13 mouse cellular contexts compared by ENCODE assay signal in genomic region chr6:29695975-29696374, GRCm38 (mm10). TPM values are rescaled to one million over a fixed set of nuclear protein-coding genes. Genes with fewer than 3 reads are reported as not detected.
DNase-seq lines count a peak whose midpoint lies in the region; ATAC-seq and TF ChIP-seq lines count a peak whose summit lies in the region.
"Had no signal": no experiment of that assay in that cellular context is flagged by ENCODE, and none has a peak within 500 bp of the region (broad histone marks: within the 10 kb centered on the region; RNA-seq: fewer than 3 reads in every experiment).

No protein-coding gene starts in this region.

- no peak overlapping the region for H3K4me2 ChIP-seq in forebrain, embryonic 14.5 days (ENCODE audit: low read length)
- H3K4me2 ChIP-seq in liver, embryonic 16.5 days (ENCODE audit: low read depth, low read length), result peak overlapping the region; percentile 90
- H3K4me2 ChIP-seq: midbrain, embryonic 12.5 days had no signal

- ATAC-seq in forebrain, embryonic 14.5 days, result no peak
- ATAC-seq in liver, embryonic 16.5 days (ENCODE audit: low read depth), result no peak

- intact Hi-C loops in gastrocnemius, postnatal 36 days (cut with DNase I), result no loop called here

- H3K9me3 ChIP-seq in forebrain, embryonic 10.5 days, result no peaks in the 10 kb centered on the region
- no peaks in the 10 kb centered on the region for H3K9me3 ChIP-seq in forebrain, embryonic 14.5 days (replicated peaks; ENCODE audit: control insufficient read depth, low read length)
- H3K9me3 ChIP-seq in liver, embryonic 16.5 days (replicated peaks; ENCODE audit: control insufficient read depth, low read length), result no peaks in the 10 kb centered on the region
- H3K9me3 ChIP-seq: midbrain, embryonic 12.5 days; neural tube, embryonic 12.5 days had no signal

- TF ChIP-seq POLR2A in bone marrow, adult 2 months (IDR thresholded peaks at IDR 0.05; ENCODE audit: borderline replicate concordance, control insufficient read depth, low read depth, low read length), result no peak; the same call in 1 of the 2 replicates

- no peaks in the 10 kb centered on the region for H3K36me3 ChIP-seq in forebrain, embryonic 10.5 days (replicated peaks)
- H3K36me3 ChIP-seq in forebrain, embryonic 14.5 days (ENCODE audit: control insufficient read depth, insufficient read depth, low read length), result no peaks in the 10 kb centered on the region
- peaks cover 7% of the 10 kb centered on the region for H3K36me3 ChIP-seq in liver, embryonic 16.5 days (ENCODE audit: control insufficient read depth, insufficient read depth)
- H3K36me3 ChIP-seq: midbrain, embryonic 12.5 days; neural tube, embryonic 12.5 days had no signal

- peaks cover 57% of the 10 kb centered on the region for H3K27me3 ChIP-seq in forebrain, embryonic 10.5 days (ENCODE audit: poor library complexity, severe bottlenecking)
- no peaks in the 10 kb centered on the region; the same call in 1 of the 2 replicates for H3K27me3 ChIP-seq in forebrain, embryonic 14.5 days (replicated peaks; ENCODE audit: control insufficient read depth, insufficient read depth, low read length)
- H3K27me3 ChIP-seq in liver, embryonic 16.5 days (ENCODE audit: control insufficient read depth, insufficient read depth, low read depth, low read length), result peaks cover 12% of the 10 kb centered on the region

- H3K4me3 ChIP-seq in forebrain, embryonic 10.5 days, result peak overlapping the region; percentile 90
- H3K4me3 ChIP-seq in forebrain, embryonic 14.5 days (ENCODE audit: low read depth, low read length), result no peak overlapping the region
- H3K4me3 ChIP-seq in bone marrow, adult 2 months (replicated peaks; ENCODE audit: control insufficient read depth, low read depth, low read length), result peak overlapping the region; percentile 85
- H3K4me3 ChIP-seq in liver, embryonic 16.5 days (ENCODE audit: low read depth, low read length), result peak overlapping the region; percentile 99
- H3K4me3 ChIP-seq: midbrain, embryonic 12.5 days; neural tube, embryonic 12.5 days had no signal

- 75% methylated on average over 7 of the region's 7 CpGs for WGBS in forebrain, embryonic 10.5 days
- 62% methylated on average over 7 of the region's 7 CpGs for WGBS in forebrain, embryonic 14.5 days
- 27% methylated on average over 7 of the region's 7 CpGs for WGBS in bone marrow, adult 2 months
- WGBS in liver, embryonic 16.5 days (ENCODE audit: insufficient replicate concordance), result 12% methylated on average over 7 of the region's 7 CpGs

- no peak for DNase-seq in forebrain, embryonic 10.5 days (ENCODE audit: extremely low spot score, low spot score)
- no peak for DNase-seq in forebrain, embryonic 14.5 days (ENCODE audit: low spot score)
- peak; percentile 9 for DNase-seq in kidney, adult 18-20 months
- DNase-seq in kidney, postnatal 4 days, result no peak
- DNase-seq in cerebellum, adult 11-12 months, result no peak
- no peak for DNase-seq in gastrocnemius, postnatal 36 days
- DNase-seq: adrenal gland, adult 2 months; retina, postnatal 1 day; thymus, postnatal 25 days had no signal

- peak overlapping the region; percentile 91 for H3K27ac ChIP-seq in forebrain, embryonic 10.5 days
- H3K27ac ChIP-seq in forebrain, embryonic 14.5 days (ENCODE audit: low read depth, low read length), result no peak overlapping the region
- H3K27ac ChIP-seq in bone marrow, adult 2 months (ENCODE audit: control insufficient read depth, insufficient read depth, low read depth, low read length, poor library complexity), result peak overlapping the region; percentile 81
- peak overlapping the region; percentile 99 for H3K27ac ChIP-seq in liver, embryonic 16.5 days (ENCODE audit: low read length)
- H3K27ac ChIP-seq: midbrain, embryonic 12.5 days; neural tube, embryonic 12.5 days had no signal

- H3K4me1 ChIP-seq in forebrain, embryonic 10.5 days, result peaks cover 40% of the 10 kb centered on the region
- peaks cover 5% of the 10 kb centered on the region; the same call in 1 of the 2 replicates for H3K4me1 ChIP-seq in forebrain, embryonic 14.5 days (ENCODE audit: control insufficient read depth, insufficient read depth, low read length)
- H3K4me1 ChIP-seq in bone marrow, adult 2 months (ENCODE audit: control insufficient read depth, insufficient read depth, low read length), result no peaks in the 10 kb centered on the region; the same call in 1 of the 2 replicates
- H3K4me1 ChIP-seq in liver, embryonic 16.5 days (ENCODE audit: control insufficient read depth, low read depth, low read length), result peaks cover 46% of the 10 kb centered on the region

- 0 out of 2 replicates have a peak, but pooled peaks have one; percentile 2 for TF ChIP-seq CTCF in bone marrow, adult 2 months (IDR thresholded peaks at IDR 0.05; ENCODE audit: control insufficient read depth, insufficient read depth, low read length)

- no peak overlapping the region for H3K9ac ChIP-seq in forebrain, embryonic 14.5 days (ENCODE audit: low read length)
- H3K9ac ChIP-seq in liver, embryonic 16.5 days (ENCODE audit: low read depth, low read length), result peak overlapping the region; percentile 100
- H3K9ac ChIP-seq: midbrain, embryonic 12.5 days; neural tube, embryonic 12.5 days had no signal

RNA-seq across cellular contexts. Expression of gene Tspan33, which starts 2.0 kb away (rescaled TPM):
- polyA plus RNA-seq in forebrain, embryonic 10.5 days (2016; fragmentation: Nextera tagmentation; extraction: Ambion mirVana), result 11.5 and 13.3 TPM in 2 replicates
- 2.2 TPM in 2 replicates for polyA plus RNA-seq in forebrain, embryonic 14.5 days (2014; fragmentation: Nextera tagmentation; extraction: Ambion mirVana)
- polyA plus RNA-seq in bone marrow, adult 2 months (2011; ENCODE audit: insufficient read depth, insufficient read length, low replicate concordance, missing spikeins), result 167 and 175 TPM in 2 replicates
- 110 and 156 TPM in 2 replicates for polyA plus RNA-seq in liver, embryonic 16.5 days (2015; fragmentation: Nextera tagmentation; extraction: Ambion mirVana)
- total RNA-seq in gastrocnemius, postnatal 36 days (2021), result 1 to 10 TPM; 2.2 to 3.0 TPM

RNA-seq across cellular contexts. Expression of gene Smo, which starts 39.3 kb away (rescaled TPM):
- 51.2 and 52.7 TPM in 2 replicates for polyA plus RNA-seq in forebrain, embryonic 10.5 days (2016; fragmentation: Nextera tagmentation; extraction: Ambion mirVana)
- polyA plus RNA-seq in forebrain, embryonic 14.5 days (2014; fragmentation: Nextera tagmentation; extraction: Ambion mirVana), result 9.7 and 10.4 TPM in 2 replicates
- 2.8 and 4.6 TPM in 2 replicates for polyA plus RNA-seq in bone marrow, adult 2 months (2011; ENCODE audit: insufficient read depth, insufficient read length, low replicate concordance, missing spikeins)
- polyA plus RNA-seq in liver, embryonic 16.5 days (2015; fragmentation: Nextera tagmentation; extraction: Ambion mirVana), result 2.7 and 2.9 TPM in 2 replicates
- 1 to 10 TPM; 4.4 to 4.5 TPM for total RNA-seq in gastrocnemius, postnatal 36 days (2021)
